Mouse (Mus musculus): ENCODE measurements around the gene Mrgprb1.
"Not testable (repeated sequence)": the region's sequence is repeated elsewhere in the genome, so short reads cannot be mapped to it uniquely, and the experiment has no call there.

The Mrgprb1 gene

GRCm38 (mm10) chr7:48456242-48456641 is at the start of gene Mrgprb1:
Gene Mrgprb1 (minus strand): TSS chr7:48456342.
- no peak for DNase-seq (ENCODE audit: low spot score)

DNA sequence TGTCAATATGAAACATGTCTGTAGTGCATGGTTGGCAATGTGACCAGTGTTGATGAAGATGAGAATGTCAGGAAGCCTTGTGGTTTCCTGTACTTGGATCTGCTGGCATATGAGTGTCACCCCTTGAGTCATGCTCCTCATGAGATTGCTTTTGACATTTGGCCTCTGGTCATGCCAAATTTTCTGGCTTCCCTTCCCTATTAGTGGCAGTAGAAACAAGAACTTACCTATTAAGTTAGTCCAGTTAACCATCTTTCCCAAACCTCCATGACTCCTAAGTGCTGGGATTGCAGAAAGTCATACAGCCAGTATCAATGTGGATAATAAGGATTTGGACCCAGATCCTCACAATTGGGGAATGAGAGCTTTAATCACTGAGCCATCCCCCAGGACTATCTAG is 43.1 kb upstream of the Mrgprb1 start, which contains the start of gene Mrgprx2:
TSS of gene Mrgprx2 (minus strand) at position 101 of the 400 bp plus-strand sequence.
- no peak for DNase-seq (ENCODE audit: low spot score)

GRCm38 (mm10) chr7:48436581-48436980 is 19.6 kb downstream of the Mrgprb1 start:
- DNase-seq (ENCODE audit: low spot score): no peak

- DNase-seq (ENCODE audit: low spot score): not testable (repeated sequence)
These were observed 20.2 kb downstream of the Mrgprb1 start for GRCm38 (mm10) chr7:48435936-48436335.
